Mouse (Mus musculus): ENCODE results near the gene Rpn2. TPM values are rescaled to one million over a fixed set of nuclear protein-coding genes. Genes with fewer than 3 reads are reported as not detected.

Gene Rpn2
- total and polyA plus RNA-seq, 2 experiments from 2014 or later = 78.8 to 147 TPM

DNA sequence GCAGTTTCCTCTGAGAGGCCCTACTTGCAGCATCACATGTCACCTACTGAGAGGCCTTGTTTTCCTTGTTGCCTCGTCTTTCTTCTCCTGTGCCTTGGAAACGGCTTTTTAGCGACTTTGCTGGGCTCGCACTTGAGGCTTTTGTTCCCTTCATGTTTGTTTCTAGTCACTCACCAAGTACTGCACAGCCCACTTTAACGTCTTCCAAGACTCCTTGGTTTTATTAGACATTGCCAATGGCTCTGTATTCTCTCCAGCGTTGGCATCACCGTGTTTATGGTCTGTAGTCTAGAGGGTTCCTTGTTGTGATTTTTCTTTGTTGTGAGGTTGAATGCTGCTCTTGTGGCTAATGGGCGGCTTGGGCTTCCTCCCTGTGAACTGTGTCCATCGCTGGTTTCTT lies 24.3 kb downstream of the Rpn2 start:
- H3K4me2 ChIP-seq (ENCODE audit: low read depth, low read length) = no peak overlapping the region
- H3K4me1 ChIP-seq (ENCODE audit: control insufficient read depth, insufficient read depth) = no peaks in the 10 kb centered on the region
- no peak for ATAC-seq (ENCODE audit: insufficient read depth, low read depth)
- H3K9me3 ChIP-seq (replicated peaks; ENCODE audit: control insufficient read depth, low read length) = no peaks in the 10 kb centered on the region
- no peak overlapping the region for H3K9ac ChIP-seq (replicated peaks; ENCODE audit: low read depth, low read length)
- H3K27ac ChIP-seq (ENCODE audit: low read depth) = no peak overlapping the region
- no peak overlapping the region for H3K4me3 ChIP-seq (ENCODE audit: low read depth, low read length)
- H3K27me3 ChIP-seq (ENCODE audit: control insufficient read depth, insufficient read depth, low read length) = no peaks in the 10 kb centered on the region
- TF ChIP-seq CTCF (IDR thresholded peaks at IDR 0.05; ENCODE audit: low read depth) (no peak), EP300 (IDR thresholded peaks at IDR 0.05; ENCODE audit: low read depth) (no peak)
- 83% methylated on average over 9 of the region's 9 CpGs for WGBS
- peaks cover 76% of the 10 kb centered on the region for H3K36me3 ChIP-seq (replicated peaks; ENCODE audit: control insufficient read depth, insufficient read depth, low read length)
- DNase-seq (ENCODE audit: low spot score) = no peak

- DNase-seq (ENCODE audit: low spot score) (no peak), ATAC-seq (ENCODE audit: insufficient read depth, low read depth) (no peak)
- Histone ChIP-seq H3K36me3 (replicated peaks; ENCODE audit: control insufficient read depth, insufficient read depth, low read length) (peaks cover 77% of the 10 kb centered on the region), H3K4me1 (ENCODE audit: control insufficient read depth, insufficient read depth) (no peaks in the 10 kb centered on the region), H3K27me3 (ENCODE audit: control insufficient read depth, insufficient read depth, low read length) (no peaks in the 10 kb centered on the region), H3K27ac (ENCODE audit: low read depth) (no peak overlapping the region), H3K4me2 (ENCODE audit: low read depth, low read length) (no peak overlapping the region), H3K9ac (replicated peaks; ENCODE audit: low read depth, low read length) (no peak overlapping the region), H3K9me3 (replicated peaks; ENCODE audit: control insufficient read depth, low read length) (no peaks in the 10 kb centered on the region), H3K4me3 (ENCODE audit: low read depth, low read length) (no peak overlapping the region)
- WGBS = 76% methylated on average over 7 of the region's 7 CpGs
- TF ChIP-seq EP300 (IDR thresholded peaks at IDR 0.05; ENCODE audit: low read depth) (no peak), CTCF (IDR thresholded peaks at IDR 0.05; ENCODE audit: low read depth) (no peak)
Measured at GRCm38 (mm10) chr2:157306091-157307032, 27.5 kb downstream of the Rpn2 start.

DNA sequence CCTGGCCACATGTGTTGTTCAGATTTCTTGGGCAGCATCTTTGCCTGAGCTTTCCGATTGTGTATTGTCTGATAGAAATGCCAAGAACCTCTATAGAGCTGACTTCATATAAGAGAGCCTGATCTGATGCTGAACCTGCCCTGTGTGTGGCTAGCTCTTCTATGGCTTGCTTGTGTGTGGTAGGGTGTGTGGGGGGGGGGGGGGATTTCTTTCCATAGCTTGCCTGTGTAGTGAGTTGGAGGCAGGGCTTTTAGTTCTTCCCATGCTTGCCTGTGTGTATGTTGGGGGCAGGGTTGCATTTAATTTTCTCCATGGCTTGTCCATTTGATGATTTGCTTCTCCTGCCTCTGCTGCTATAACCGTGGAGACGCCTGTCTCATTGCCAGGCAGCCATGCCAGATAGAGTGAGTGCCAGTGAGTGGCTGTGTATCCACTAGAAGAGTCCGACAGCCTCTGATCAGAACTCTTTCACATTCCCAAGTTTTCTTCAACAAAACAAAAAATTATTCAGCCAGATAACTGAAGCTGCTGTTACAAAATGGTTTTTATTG lies 29.0 kb downstream of the Rpn2 start:
- TF ChIP-seq CTCF (IDR thresholded peaks at IDR 0.05; ENCODE audit: low read depth) (no peak), EP300 (IDR thresholded peaks at IDR 0.05; ENCODE audit: low read depth) (no peak)
- Histone ChIP-seq H3K27me3 (ENCODE audit: control insufficient read depth, insufficient read depth, low read length) (no peaks in the 10 kb centered on the region), H3K4me3 (ENCODE audit: low read depth, low read length) (no peak overlapping the region), H3K9ac (replicated peaks; ENCODE audit: low read depth, low read length) (no peak overlapping the region), H3K4me1 (ENCODE audit: control insufficient read depth, insufficient read depth) (no peaks in the 10 kb centered on the region), H3K9me3 (replicated peaks; ENCODE audit: control insufficient read depth, low read length) (no peaks in the 10 kb centered on the region), H3K36me3 (replicated peaks; ENCODE audit: control insufficient read depth, insufficient read depth, low read length) (peaks cover 79% of the 10 kb centered on the region), H3K27ac (ENCODE audit: low read depth) (no peak overlapping the region), H3K4me2 (ENCODE audit: low read depth, low read length) (no peak overlapping the region)
- DNase-seq (ENCODE audit: low spot score) (no peak), ATAC-seq (ENCODE audit: insufficient read depth, low read depth) (no peak)
- 71% methylated on average over 4 of the region's 4 CpGs for WGBS

- TF ChIP-seq EP300 (IDR thresholded peaks at IDR 0.05; ENCODE audit: low read depth) (no peak), CTCF (IDR thresholded peaks at IDR 0.05; ENCODE audit: low read depth) (no peak)
- no peak overlapping the region for H3K9ac ChIP-seq (replicated peaks; ENCODE audit: low read depth, low read length)
- no peaks in the 10 kb centered on the region for H3K27me3 ChIP-seq (ENCODE audit: control insufficient read depth, insufficient read depth, low read length)
- WGBS = 72% methylated on average over 2 of the region's 2 CpGs
- ATAC-seq (ENCODE audit: insufficient read depth, low read depth) (no peak), DNase-seq (ENCODE audit: low spot score) (no peak)
- peaks cover 79% of the 10 kb centered on the region for H3K36me3 ChIP-seq (replicated peaks; ENCODE audit: control insufficient read depth, insufficient read depth, low read length)
- no peaks in the 10 kb centered on the region for H3K4me1 ChIP-seq (ENCODE audit: control insufficient read depth, insufficient read depth)
- no peak overlapping the region for H3K4me2 ChIP-seq (ENCODE audit: low read depth, low read length)
- no peak overlapping the region for H3K4me3 ChIP-seq (ENCODE audit: low read depth, low read length)
- no peak overlapping the region for H3K27ac ChIP-seq (ENCODE audit: low read depth)
- no peaks in the 10 kb centered on the region for H3K9me3 ChIP-seq (replicated peaks; ENCODE audit: control insufficient read depth, low read length)
Measured at GRCm38 (mm10) chr2:157308273-157308917, 29.6 kb downstream of the Rpn2 start.

DNA sequence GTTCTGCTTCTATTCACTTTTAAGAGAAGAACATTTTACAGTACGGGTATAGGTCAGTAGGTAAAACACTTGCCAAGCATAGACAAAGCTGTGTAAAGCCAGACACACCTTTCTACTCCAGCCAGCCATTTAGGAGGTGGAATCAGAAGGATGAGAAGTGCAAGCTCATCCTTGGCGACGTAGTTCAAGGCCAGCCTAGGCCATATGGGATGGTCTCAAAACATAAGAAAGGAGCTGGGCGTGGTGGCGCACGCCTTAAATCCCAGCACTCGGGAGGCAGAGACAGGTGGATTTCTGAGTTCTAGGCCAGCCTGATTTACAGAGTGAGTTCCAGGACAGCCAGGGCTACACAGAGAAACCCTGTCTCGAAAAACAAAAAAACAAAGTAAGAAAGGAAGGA lies 30.8 kb downstream of the Rpn2 start:
- no peak for DNase-seq (ENCODE audit: low spot score)
- no peak overlapping the region for H3K9ac ChIP-seq (replicated peaks; ENCODE audit: low read depth, low read length)
- H3K4me3 ChIP-seq (ENCODE audit: low read depth, low read length) = no peak overlapping the region
- H3K9me3 ChIP-seq (replicated peaks; ENCODE audit: control insufficient read depth, low read length) = no peaks in the 10 kb centered on the region
- no peaks in the 10 kb centered on the region for H3K27me3 ChIP-seq (ENCODE audit: control insufficient read depth, insufficient read depth, low read length)
- no peak for TF ChIP-seq EP300 (IDR thresholded peaks at IDR 0.05; ENCODE audit: low read depth)
- no peak for TF ChIP-seq CTCF (IDR thresholded peaks at IDR 0.05; ENCODE audit: low read depth)
- H3K27ac ChIP-seq (ENCODE audit: low read depth) = no peak overlapping the region
- no peak overlapping the region for H3K4me2 ChIP-seq (ENCODE audit: low read depth, low read length)
- WGBS = 97% methylated on average over 8 of the region's 8 CpGs
- H3K4me1 ChIP-seq (ENCODE audit: control insufficient read depth, insufficient read depth) = no peaks in the 10 kb centered on the region
- no peak for ATAC-seq (ENCODE audit: insufficient read depth, low read depth)
- peaks cover 80% of the 10 kb centered on the region for H3K36me3 ChIP-seq (replicated peaks; ENCODE audit: control insufficient read depth, insufficient read depth, low read length)

Data from heart, postnatal 0 days (tissue).